Mouse (Mus musculus): ENCODE data around the gene Drc7. TPM values are rescaled to one million over a fixed set of nuclear protein-coding genes. Genes with fewer than 3 reads are reported as not detected.
A peak's percentile ranks its signal among the peaks of the same experiment; 100 is the strongest.
"Not testable (repeated sequence)": the region's sequence is repeated elsewhere in the genome, so short reads cannot be mapped to it uniquely, and the experiment has no call there.

The Drc7 gene
- not detected for polyA plus RNA-seq (2017; shearing (Covaris generic))

GRCm38 (mm10) chr8:95054927-95055510 lies at the start of gene Drc7:
TSS of gene Drc7 (plus strand) at chr8:95055103.
- ATAC-seq = no peak

- ATAC-seq = no peak
These were observed 42.4 kb upstream of the Drc7 start for GRCm38 (mm10) chr8:95012442-95012919.

- no peak for ATAC-seq
These were observed 39.0 kb upstream of the Drc7 start for GRCm38 (mm10) chr8:95015866-95016265.

GRCm38 (mm10) chr8:95016684-95017083 lies 38.2 kb upstream of the Drc7 start:
- no peak for ATAC-seq

- no peak for ATAC-seq
These were observed 37.5 kb upstream of the Drc7 start, which contains the start of gene Adgrg3 for GRCm38 (mm10) chr8:95017451-95017850. TSS of gene Adgrg3 (plus strand) at chr8:95017692.

- ATAC-seq = no peak
These were observed 36.8 kb upstream of the Drc7 start for GRCm38 (mm10) chr8:95017969-95018635.

GRCm38 (mm10) chr8:95020293-95020777 lies 34.6 kb upstream of the Drc7 start:
- no peak for ATAC-seq

- peak; percentile 19 for ATAC-seq
These were observed 34.1 kb upstream of the Drc7 start for GRCm38 (mm10) chr8:95020821-95021220.

GRCm38 (mm10) chr8:95023201-95023600 lies 31.7 kb upstream of the Drc7 start:
- no peak for ATAC-seq

GRCm38 (mm10) chr8:95024387-95024786 lies 30.5 kb upstream of the Drc7 start:
- no peak for ATAC-seq

GRCm38 (mm10) chr8:95025421-95025820 lies 29.5 kb upstream of the Drc7 start:
- ATAC-seq = no peak

- not testable (repeated sequence) for ATAC-seq
These were observed 26.5 kb upstream of the Drc7 start for GRCm38 (mm10) chr8:95028391-95028790.

- no peak for ATAC-seq
These were observed 17.6 kb upstream of the Drc7 start for GRCm38 (mm10) chr8:95037106-95037925.

GRCm38 (mm10) chr8:95041883-95042784 lies 12.8 kb upstream of the Drc7 start:
- no peak for ATAC-seq

- no peak for ATAC-seq
These were observed 10.1 kb upstream of the Drc7 start for GRCm38 (mm10) chr8:95044811-95045210.

- no peak for ATAC-seq
These were observed 7.9 kb upstream of the Drc7 start for GRCm38 (mm10) chr8:95046982-95047381.

GRCm38 (mm10) chr8:95047884-95048680 lies 6.8 kb upstream of the Drc7 start:
- ATAC-seq = no peak

- no peak for ATAC-seq
These were observed 5.3 kb upstream of the Drc7 start for GRCm38 (mm10) chr8:95049636-95050035.

- no peak for ATAC-seq
These were observed 465 bp upstream of the Drc7 start for GRCm38 (mm10) chr8:95054438-95054837.

GRCm38 (mm10) chr8:95056414-95056813 lies 1.5 kb downstream of the Drc7 start:
- ATAC-seq = no peak

GRCm38 (mm10) chr8:95058661-95059060 lies 3.8 kb downstream of the Drc7 start:
- ATAC-seq = no peak

All from activated CD4-positive, CD25-positive, alpha-beta regulatory T cell, adult 4 months (primary cell).